Mouse (Mus musculus) adrenal gland, adult 2 months (tissue): ENCODE measurements around the gene Slc25a41. TPM values are rescaled to one million over a fixed set of nuclear protein-coding genes. Genes with fewer than 3 reads are reported as not detected.
"Not testable (repeated sequence)": the region's sequence is repeated elsewhere in the genome, so short reads cannot be mapped to it uniquely, and the experiment has no call there.

Source experiments
- DNase-seq: peaks from one replicate; pipeline ENCODE4 v3.0.0; 2021
- long read RNA-seq: library from polyadenylated mRNA; stranded (forward); transcript quantifications from one replicate; pipeline ENCODE4 v2.0.0, GENCODE M21; 2021
- polyA plus RNA-seq: library from polyadenylated mRNA; depleted of rRNA; stranded (reverse); fragments of >200 nt; gene quantifications from 2 replicates; pipeline ENCODE4 v1.2.3, GENCODE M21; 2012; rRNA removed
- total RNA-seq, 2 experiments: library from RNA; stranded (reverse); gene quantifications; 2 replicates each; pipeline ENCODE4 v1.2.3; 2021

Gene Slc25a41
- not detected for total RNA-seq
- polyA plus RNA-seq = 0.18 TPM in 1 of 2 replicates, not detected in the other
- long read RNA-seq = 0 reads

GRCm38 (mm10) chr17:57041554-57041953 is at the start of gene Slc25a41:
Gene Slc25a41, minus strand, starts transcription at chr17:57041654.
- DNase-seq = no peak

- peak; percentile 30 for DNase-seq
Measured at GRCm38 (mm10) chr17:57087049-57087832, 45.8 kb upstream of the Slc25a41 start, which contains the start of gene Tubb4a. Gene Tubb4a, minus strand, starts transcription at chr17:57087782.

- DNase-seq = no peak
Measured at GRCm38 (mm10) chr17:57085970-57086757, 44.7 kb upstream of the Slc25a41 start.

GRCm38 (mm10) chr17:57082481-57082880 is 41.0 kb upstream of the Slc25a41 start:
- DNase-seq = no peak

- DNase-seq = no peak
Measured at GRCm38 (mm10) chr17:57081234-57081842, 39.9 kb upstream of the Slc25a41 start.

- no peak for DNase-seq
Measured at GRCm38 (mm10) chr17:57079919-57080318, 38.5 kb upstream of the Slc25a41 start.

GRCm38 (mm10) chr17:57078336-57078735 is 36.9 kb upstream of the Slc25a41 start, which contains the start of gene Dennd1c:
Gene Dennd1c, minus strand, starts transcription at chr17:57078514.
- DNase-seq = no peak

- no peak for DNase-seq
Measured at GRCm38 (mm10) chr17:57076916-57077315, 35.5 kb upstream of the Slc25a41 start.

GRCm38 (mm10) chr17:57070699-57071098 is 29.2 kb upstream of the Slc25a41 start:
- DNase-seq = no peak

GRCm38 (mm10) chr17:57070272-57070671 is 28.8 kb upstream of the Slc25a41 start:
- DNase-seq = no peak

GRCm38 (mm10) chr17:57066908-57067307 is 25.5 kb upstream of the Slc25a41 start:
- no peak for DNase-seq

- no peak for DNase-seq
Measured at GRCm38 (mm10) chr17:57063031-57063430, 21.6 kb upstream of the Slc25a41 start.

GRCm38 (mm10) chr17:57062548-57062947 is 21.1 kb upstream of the Slc25a41 start:
- DNase-seq = peak; percentile 14

GRCm38 (mm10) chr17:57062011-57062521 is 20.6 kb upstream of the Slc25a41 start:
- DNase-seq = peak; percentile 27

GRCm38 (mm10) chr17:57061069-57061468 is 19.6 kb upstream of the Slc25a41 start:
- peak; percentile 56 for DNase-seq

- DNase-seq = peak; percentile 96
Measured at GRCm38 (mm10) chr17:57060231-57060801, 18.9 kb upstream of the Slc25a41 start.

GRCm38 (mm10) chr17:57059486-57059977 is 18.1 kb upstream of the Slc25a41 start, which contains the start of gene Slc25a23:
Gene Slc25a23, minus strand, starts transcription at chr17:57059863.
- peak; percentile 79 for DNase-seq

- DNase-seq = peak; percentile 56
Measured at GRCm38 (mm10) chr17:57058891-57059485, 17.5 kb upstream of the Slc25a41 start, which contains the start of gene Crb3. Gene Crb3, plus strand, starts transcription at chr17:57059105.

- no peak for DNase-seq
Measured at GRCm38 (mm10) chr17:57056246-57056645, 14.8 kb upstream of the Slc25a41 start.

- not testable (repeated sequence) for DNase-seq
Measured at GRCm38 (mm10) chr17:57051679-57052078, 10.2 kb upstream of the Slc25a41 start.

- no peak for DNase-seq
Measured at GRCm38 (mm10) chr17:57048816-57049215, 7.4 kb upstream of the Slc25a41 start.
